In genomic region chr8:64944831-64945230, GRCm38 (mm10) we compare ENCODE assay signal across 15 mouse cellular contexts. TPM values are rescaled to one million over a fixed set of nuclear protein-coding genes. Genes with fewer than 3 reads are reported as not detected.
DNase-seq lines count a peak whose midpoint lies in the region; ATAC-seq and TF ChIP-seq lines count a peak whose summit lies in the region.
"Had no signal": no experiment of that assay in that cellular context is flagged by ENCODE, and none has a peak within 500 bp of the region (broad histone marks: within the 10 kb centered on the region; RNA-seq: fewer than 3 reads in every experiment).

No protein-coding gene starts in this region.

- DNase-seq in cerebellum, adult 9-10 months, result peak; percentile 35
- DNase-seq in left cerebral cortex, adult 2 months (ENCODE audit: extremely low spot score in 1 of 2, low spot score in 2 of 2), result no peak
- DNase-seq in left cerebral cortex, postnatal 25 days (ENCODE audit: low spot score in 2 of 2), result no peak
- peak; percentile 71 for DNase-seq in CD4-positive helper T cell, adult 2 months (ENCODE audit: low read depth, low spot score)
- DNase-seq in ZHBTc4 (ENCODE audit: low read depth, low spot score), result peak; percentile 73
- DNase-seq: layer of hippocampus, adult 9-11 months; liver, embryonic 13.5 days had no signal

- TF ChIP-seq CTCF in left cerebral cortex, adult 2 months (IDR thresholded peaks at IDR 0.05), result peak; percentile 53

- H3K4me3 ChIP-seq in left cerebral cortex, adult 2 months, result no peak overlapping the region
- H3K4me3 ChIP-seq: heart, embryonic 12.5 days; liver, embryonic 13.5 days had no signal

- intact Hi-C loops in left cerebral cortex, adult 2 months (cut with DNase I), result loop anchor here (5.0 kb wide), 1 partner anchor 168 kb away; no protein-coding TSS in a partner anchor
- intact Hi-C loops in left cerebral cortex, postnatal 25 days (cut with DNase I), result loop anchor here (5.0 to 10.0 kb wide), 2 partner anchors 98 to 210 kb away; partner anchors contain the start of gene Msmo1

- ATAC-seq in cerebellum, adult (ENCODE audit: insufficient number of reproducible peaks, low FRiP score, low TSS enrichment), result no peak
- ATAC-seq in megakaryocyte, adult 5-6 weeks (ENCODE audit: poor library complexity, severe bottlenecking), result no peak
- no peak for ATAC-seq in activated CD4-positive, CD25-positive, alpha-beta regulatory T cell, adult 4 months
- ATAC-seq: hindbrain, embryonic 16.5 days; midbrain, embryonic 16.5 days had no signal

- no peak overlapping the region for H3K27ac ChIP-seq in left cerebral cortex, adult 2 months
- H3K27ac ChIP-seq: liver, embryonic 13.5 days had no signal

RNA-seq across cellular contexts. Expression of gene Tmem192, which starts 2.2 kb away (rescaled TPM):
- total RNA-seq in left cerebral cortex, adult 2 months (2021), result 10 to 100 TPM; 24.0 to 24.1 TPM
- total RNA-seq in left cerebral cortex, postnatal 25 days (2021), result 10 to 100 TPM; 20.7 to 24.9 TPM
- total RNA-seq in megakaryocyte, adult 5-6 weeks (2015), result 39.3 and 41.4 TPM in 2 replicates
- 18.1 and 22.8 TPM in 2 replicates for total RNA-seq in megakaryocyte, adult 5-6 weeks (2017)
- polyA plus RNA-seq in activated CD4-positive, CD25-positive, alpha-beta regulatory T cell, adult 4 months (2017; shearing (Covaris generic)), result 10 to 100 TPM; 56.5 to 65.3 TPM

RNA-seq across cellular contexts. Expression of gene Trim75, which starts 42.8 kb away (rescaled TPM):
- total RNA-seq in left cerebral cortex, adult 2 months (2021), result not detected
- total RNA-seq in left cerebral cortex, postnatal 25 days (2021), result not detected
- total RNA-seq in megakaryocyte, adult 5-6 weeks (2015), result not detected in 2 replicates
- total RNA-seq in megakaryocyte, adult 5-6 weeks (2017), result not detected in 2 replicates
- polyA plus RNA-seq in activated CD4-positive, CD25-positive, alpha-beta regulatory T cell, adult 4 months (2017; shearing (Covaris generic)), result under 1 TPM in 1 of 2 experiments, not detected in 1; 0.42 TPM
- total RNA-seq: adrenal gland, postnatal 10 days had no signal
- polyA plus RNA-seq: heart, embryonic 12.5 days; hindbrain, embryonic 16.5 days; liver, embryonic 13.5 days; small intestine, adult 2 months had no signal

Comparison
In these comparisons a context has a peak if more than half of its experiments do, and no peak if none do; other contexts are left out.
1. DNase-seq: peak in cerebellum, adult 9-10 months (single experiment), CD4-positive helper T cell, adult 2 months (single experiment) and ZHBTc4 (single experiment); none in left cerebral cortex, adult 2 months (0 of 2) and left cerebral cortex, postnatal 25 days (0 of 2).